Mouse (Mus musculus) heart, adult 18-20 months (tissue): ENCODE measurements around the gene Chrnb1. TPM values are rescaled to one million over a fixed set of nuclear protein-coding genes. Genes with fewer than 3 reads are reported as not detected.
A peak's percentile ranks its signal among the peaks of the same experiment; 100 is the strongest.

Source experiments
- DNase-seq, 2 experiments: peaks; one replicate each; pipeline ENCODE4 v3.0.0; 2021 to 2022; ENCODE audit warnings: mixed read lengths in 1 of 2
- total RNA-seq, 2 experiments: library from RNA; stranded (reverse); gene quantifications; 2 replicates each; pipeline ENCODE4 v1.2.3; 2021

Chrnb1 gene
- total RNA-seq, 2 experiments from 2014 or later, result 2.0 to 4.6 TPM

GRCm38 (mm10) chr11:69804652-69804940 is 8.9 kb upstream of the Chrnb1 start:
- DNase-seq, result peak in 1 of 2 experiments; percentile 52

- DNase-seq, result peak; percentile 80 to 87
These were observed 8.3 kb upstream of the Chrnb1 start for GRCm38 (mm10) chr11:69803786-69804651.

- no peak for DNase-seq
These were observed 7.6 kb upstream of the Chrnb1 start for GRCm38 (mm10) chr11:69803328-69803727.

GRCm38 (mm10) chr11:69802648-69803105 is 6.9 kb upstream of the Chrnb1 start:
- DNase-seq, result peak; percentile 94

- no peak for DNase-seq
These were observed 5.7 kb upstream of the Chrnb1 start, which contains the start of gene Fgf11 for GRCm38 (mm10) chr11:69801379-69801977. Gene Fgf11 (minus strand): TSS chr11:69801857.

GRCm38 (mm10) chr11:69800392-69801197 is 4.9 kb upstream of the Chrnb1 start:
- peak; percentile 51 to 58 for DNase-seq

- no peak for DNase-seq
These were observed 4.3 kb upstream of the Chrnb1 start for GRCm38 (mm10) chr11:69800138-69800391.

GRCm38 (mm10) chr11:69799394-69800137 is 3.8 kb upstream of the Chrnb1 start:
- no peak for DNase-seq

GRCm38 (mm10) chr11:69797924-69798323 is 2.2 kb upstream of the Chrnb1 start:
- DNase-seq, result no peak

GRCm38 (mm10) chr11:69795983-69796435 is 266 bp upstream of the Chrnb1 start:
- DNase-seq, result no peak

GRCm38 (mm10) chr11:69793429-69793828 is 2.3 kb downstream of the Chrnb1 start:
- DNase-seq, result no peak

- no peak for DNase-seq
These were observed 4.3 kb downstream of the Chrnb1 start for GRCm38 (mm10) chr11:69791420-69791819.

- no peak for DNase-seq
These were observed 6.3 kb downstream of the Chrnb1 start for GRCm38 (mm10) chr11:69789431-69789830.

- DNase-seq, result no peak
These were observed 8.4 kb downstream of the Chrnb1 start for GRCm38 (mm10) chr11:69787306-69787705.

GRCm38 (mm10) chr11:69784793-69785272 is 10.9 kb downstream of the Chrnb1 start:
- DNase-seq, result peak; percentile 76 to 84

- no peak for DNase-seq
These were observed 13.9 kb downstream of the Chrnb1 start for GRCm38 (mm10) chr11:69781828-69782227.

GRCm38 (mm10) chr11:69778985-69779384 is 16.8 kb downstream of the Chrnb1 start:
- no peak for DNase-seq

GRCm38 (mm10) chr11:69778258-69778982 is 17.3 kb downstream of the Chrnb1 start:
- no peak for DNase-seq

GRCm38 (mm10) chr11:69777504-69778257 is 18.1 kb downstream of the Chrnb1 start:
- DNase-seq, result no peak

GRCm38 (mm10) chr11:69776488-69776887 is 19.3 kb downstream of the Chrnb1 start:
- no peak for DNase-seq

GRCm38 (mm10) chr11:69775716-69776115 is 20.0 kb downstream of the Chrnb1 start:
- no peak for DNase-seq
